8 mouse cellular contexts compared by ENCODE assay signal in genomic region chr4:98243502-98243901, GRCm38 (mm10).
DNase-seq lines count a peak whose midpoint lies in the region; ATAC-seq lines count a peak whose summit lies in the region.
"Had no signal": no experiment of that assay in that cellular context is flagged by ENCODE, and none has a peak within 500 bp of the region (broad histone marks: within the 10 kb centered on the region; RNA-seq: fewer than 3 reads in every experiment).

No protein-coding gene starts in this region.

- no peak overlapping the region for H3K9ac ChIP-seq in intestine, embryonic 15.5 days
- no peak overlapping the region for H3K9ac ChIP-seq in midbrain, embryonic 15.5 days
- no peak overlapping the region for H3K9ac ChIP-seq in stomach, embryonic 15.5 days
- H3K9ac ChIP-seq: liver, embryonic 15.5 days had no signal

- no peaks in the 10 kb centered on the region for H3K9me3 ChIP-seq in intestine, embryonic 15.5 days
- H3K9me3 ChIP-seq in midbrain, embryonic 15.5 days, result no peaks in the 10 kb centered on the region
- no peaks in the 10 kb centered on the region for H3K9me3 ChIP-seq in stomach, embryonic 15.5 days
- H3K9me3 ChIP-seq: liver, embryonic 15.5 days had no signal

- H3K36me3 ChIP-seq in intestine, embryonic 15.5 days, result no peaks in the 10 kb centered on the region
- H3K36me3 ChIP-seq in midbrain, embryonic 15.5 days (replicated peaks), result no peaks in the 10 kb centered on the region
- H3K36me3 ChIP-seq in stomach, embryonic 15.5 days, result no peaks in the 10 kb centered on the region
- H3K36me3 ChIP-seq: liver, embryonic 15.5 days had no signal

- no peak overlapping the region for H3K4me2 ChIP-seq in intestine, embryonic 15.5 days (replicated peaks)
- H3K4me2 ChIP-seq in midbrain, embryonic 15.5 days, result peak overlapping the region; percentile 59
- 0 out of 2 replicates have a peak overlapping the region, but pooled peaks have one; percentile 24 for H3K4me2 ChIP-seq in stomach, embryonic 15.5 days
- H3K4me2 ChIP-seq: liver, embryonic 15.5 days had no signal

- H3K4me3 ChIP-seq in intestine, embryonic 15.5 days (replicated peaks), result no peak overlapping the region
- H3K4me3 ChIP-seq in midbrain, embryonic 15.5 days, result peak overlapping the region; percentile 8
- no peak overlapping the region for H3K4me3 ChIP-seq in stomach, embryonic 15.5 days (replicated peaks)
- H3K4me3 ChIP-seq: liver, embryonic 15.5 days had no signal

- 0 out of 2 replicates have a peak, but pooled peaks cover 6% of the 10 kb centered on the region for H3K4me1 ChIP-seq in intestine, embryonic 15.5 days (replicated peaks)
- peaks cover 11% of the 10 kb centered on the region for H3K4me1 ChIP-seq in midbrain, embryonic 15.5 days
- H3K4me1 ChIP-seq in stomach, embryonic 15.5 days, result peaks cover 15% of the 10 kb centered on the region

- peak; percentile 75; the same call in 1 of the 2 replicates for ATAC-seq in intestine, embryonic 15.5 days
- peak; percentile 95 for ATAC-seq in midbrain, embryonic 15.5 days (replicated peaks)
- ATAC-seq in stomach, embryonic 15.5 days (ENCODE audit: insufficient read depth, low FRiP score, low read depth), result peak; percentile 60; the same call in 1 of the 2 replicates

- H3K27ac ChIP-seq in intestine, embryonic 15.5 days, result no peak overlapping the region
- H3K27ac ChIP-seq in midbrain, embryonic 15.5 days, result no peak overlapping the region
- H3K27ac ChIP-seq in stomach, embryonic 15.5 days, result no peak overlapping the region
- H3K27ac ChIP-seq: liver, embryonic 15.5 days had no signal

- intact Hi-C loops in left cerebral cortex, postnatal 4 days (cut with DNase I), result no loop called here

- 5% methylated on average over 6 of the region's 6 CpGs for WGBS in intestine, embryonic 15.5 days
- 2% methylated on average over 6 of the region's 6 CpGs for WGBS in midbrain, embryonic 15.5 days
- WGBS in stomach, embryonic 15.5 days, result 8% methylated on average over 6 of the region's 6 CpGs

- DNase-seq in Muller cell, postnatal 12 days (ENCODE audit: inconsistent ontology term), result peak; percentile 42
- peak; percentile 23 for DNase-seq in cerebellum, adult 8-10 months
- peak; percentile 92 for DNase-seq in forelimb bud, embryonic 11.5 days (ENCODE audit: low read depth, low spot score)
- DNase-seq in left cerebral cortex, postnatal 4 days, result peak; percentile 77

- no peaks in the 10 kb centered on the region for H3K27me3 ChIP-seq in intestine, embryonic 15.5 days (replicated peaks)
- no peaks in the 10 kb centered on the region for H3K27me3 ChIP-seq in midbrain, embryonic 15.5 days (replicated peaks)
- no peaks in the 10 kb centered on the region for H3K27me3 ChIP-seq in stomach, embryonic 15.5 days (replicated peaks)

Comparison
In these comparisons a context has a peak if more than half of its experiments do, and no peak if none do; other contexts are left out.
1. DNase-seq: peak in every context shown above with its lines; median percentile 92 in forelimb bud, embryonic 11.5 days; 77 in left cerebral cortex, postnatal 4 days; 42 in Muller cell, postnatal 12 days; 23 in cerebellum, adult 8-10 months.